Mouse (Mus musculus) limb, embryonic 10.5 days (tissue): ENCODE measurements around the gene Slc17a2. TPM values are rescaled to one million over a fixed set of nuclear protein-coding genes. Genes with fewer than 3 reads are reported as not detected.

Experiments
- DNase-seq: peaks from one replicate; pipeline ENCODE4 v3.0.0-alpha.2; 2017; ENCODE audit warnings: low spot score
- H3K27ac ChIP-seq: fragments of 300-500 bp; sonication (generic); 2 replicates; pipeline ENCODE4 v1.5.1; 2016; ENCODE audit warnings: mild to moderate bottlenecking
- H3K27me3 ChIP-seq: fragments of 300-500 bp; sonication (generic); 2 replicates; pipeline ENCODE4 v1.6.1; 2016; ENCODE audit warnings: low read depth, mild to moderate bottlenecking; ENCODE audit not compliant: poor library complexity, severe bottlenecking
- H3K36me3 ChIP-seq: fragments of 300-500 bp; sonication (generic); 2 replicates; pipeline ENCODE4 v1.6.1; 2016; ENCODE audit warnings: mild to moderate bottlenecking, moderate library complexity
- H3K4me1 ChIP-seq: fragments of 300-500 bp; sonication (generic); 2 replicates; pipeline ENCODE4 v1.6.1; 2016
- H3K4me3 ChIP-seq: fragments of 300-500 bp; sonication (generic); 2 replicates; pipeline ENCODE4 v1.5.1; 2016; ENCODE audit warnings: mild to moderate bottlenecking, moderate library complexity
- H3K9me3 ChIP-seq: fragments of 300-500 bp; sonication (generic); replicated peaks from 2 replicates; pipeline ENCODE4 v1.6.1; 2016; ENCODE audit warnings: mild to moderate bottlenecking
- WGBS: fragments of 180-500 bp; shearing (Covaris S2); methylation state at CpG from one replicate; pipeline ENCODE4 v1.1.7; 2016; 5-methylcytosine and 5-hydroxymethylcytosine counted together
- polyA plus RNA-seq: library from polyadenylated mRNA; unstranded; fragments of >200 nt; fragmentation: Nextera tagmentation; extraction: Ambion mirVana; gene quantifications from 2 replicates; pipeline ENCODE4 v1.2.1, GENCODE M21; 2016

The Slc17a2 gene
- polyA plus RNA-seq, 1 experiment from 2014 or later, result not detected

DNA sequence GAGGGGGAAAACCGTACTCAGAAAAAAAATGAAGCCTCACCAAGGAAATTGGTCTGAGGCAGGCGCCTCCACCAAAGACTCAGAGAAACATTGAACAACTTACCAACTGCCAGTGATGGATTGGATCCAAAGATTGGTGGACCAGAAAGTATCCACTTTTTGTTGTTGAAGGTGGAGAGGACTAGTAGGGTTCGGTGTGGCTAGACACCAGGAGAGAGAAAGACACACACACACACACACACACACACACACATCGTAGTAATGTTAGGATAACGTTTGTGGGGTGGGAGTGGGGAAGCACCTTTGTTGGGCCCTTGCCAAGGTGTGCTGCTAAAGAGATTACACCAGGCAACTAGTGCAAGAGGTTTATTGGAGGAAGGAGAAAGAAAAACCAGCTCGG is 60.2 kb downstream of the Slc17a2 start:
- no peaks in the 10 kb centered on the region for H3K27me3 ChIP-seq
- H3K9me3 ChIP-seq, result no peaks in the 10 kb centered on the region
- no peaks in the 10 kb centered on the region for H3K36me3 ChIP-seq
- no peak overlapping the region for H3K4me3 ChIP-seq
- 92% methylated on average over 6 of the region's 6 CpGs for WGBS
- 0 out of 2 replicates have a peak, but pooled peaks cover 5% of the 10 kb centered on the region for H3K4me1 ChIP-seq
- no peak for DNase-seq
- no peak overlapping the region for H3K27ac ChIP-seq

DNA sequence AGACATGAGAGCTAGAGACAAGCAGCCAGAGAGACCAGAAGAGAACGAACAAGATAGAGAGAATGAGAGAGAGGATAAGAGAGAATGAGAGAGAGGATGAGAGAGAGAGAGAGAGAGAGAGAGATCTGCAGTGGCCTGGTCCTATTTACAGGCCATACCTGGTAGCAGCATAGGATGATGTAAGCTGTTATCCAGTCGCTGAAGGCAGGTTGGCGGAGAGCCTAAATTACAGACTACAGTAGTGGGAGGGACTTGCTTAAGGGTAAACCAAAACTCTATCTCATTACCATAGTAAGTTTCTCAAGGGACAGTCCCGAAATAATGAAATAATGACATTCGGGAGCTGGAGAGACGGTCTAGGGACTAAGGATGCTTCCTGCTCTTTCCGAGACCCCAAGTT is 60.6 kb downstream of the Slc17a2 start, which contains the start of gene Slc17a1:
Gene Slc17a1, plus strand, starts transcription at position 346 of the 400 bp plus-strand sequence.
- Histone ChIP-seq H3K4me1 (0 out of 2 replicates have a peak, but pooled peaks cover 5% of the 10 kb centered on the region), H3K9me3 (no peaks in the 10 kb centered on the region), H3K4me3 (no peak within 1 kb of the TSS), H3K27me3 (no peaks in the 10 kb centered on the region), H3K27ac (no peak within 1 kb of the TSS), H3K36me3 (no peaks in the 10 kb centered on the region)
- no peak for DNase-seq
- WGBS, result 90% methylated on average over 7 of the region's 7 CpGs

DNA sequence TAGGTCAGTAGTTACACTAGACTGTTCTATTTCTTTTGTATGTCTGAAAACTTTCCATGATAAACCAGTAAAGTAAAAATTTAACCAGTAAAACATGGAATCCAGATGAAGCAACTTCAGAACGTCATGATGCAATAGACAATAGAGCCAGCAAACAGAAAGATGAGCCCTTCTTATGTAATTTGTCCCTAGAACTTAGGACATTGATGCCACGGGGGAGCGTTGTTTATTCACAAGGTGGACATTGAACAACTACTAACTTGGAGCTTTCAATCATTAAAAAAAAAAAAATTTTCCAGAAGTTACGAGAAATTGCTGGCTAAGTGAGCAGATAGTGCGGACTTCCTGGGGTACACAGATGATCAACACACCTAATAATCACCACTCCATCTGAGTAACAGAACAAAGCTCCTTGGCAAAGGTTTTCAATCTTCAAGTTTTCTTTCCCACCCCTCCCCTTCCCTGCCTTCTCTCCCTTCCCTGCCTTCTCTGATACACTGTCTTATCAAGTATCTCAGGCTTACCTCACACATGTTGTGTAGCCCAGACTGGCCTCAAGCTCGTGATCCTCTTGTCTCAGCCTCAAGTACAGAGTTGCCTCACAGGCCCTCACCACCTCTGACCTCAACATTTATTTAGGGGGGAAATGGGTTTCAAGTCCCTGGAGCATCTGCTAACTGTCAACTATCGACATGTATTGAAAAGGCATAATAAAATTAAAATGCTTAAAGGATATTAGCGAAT is 62.2 kb downstream of the Slc17a2 start:
- H3K4me1 ChIP-seq, result 0 out of 2 replicates have a peak, but pooled peaks cover 5% of the 10 kb centered on the region
- no peaks in the 10 kb centered on the region for H3K9me3 ChIP-seq
- no peaks in the 10 kb centered on the region for H3K36me3 ChIP-seq
- no peak overlapping the region for H3K27ac ChIP-seq
- H3K4me3 ChIP-seq, result no peak overlapping the region
- WGBS, result 84% methylated on average over 8 of the region's 8 CpGs
- no peaks in the 10 kb centered on the region for H3K27me3 ChIP-seq
- no peak for DNase-seq

DNA sequence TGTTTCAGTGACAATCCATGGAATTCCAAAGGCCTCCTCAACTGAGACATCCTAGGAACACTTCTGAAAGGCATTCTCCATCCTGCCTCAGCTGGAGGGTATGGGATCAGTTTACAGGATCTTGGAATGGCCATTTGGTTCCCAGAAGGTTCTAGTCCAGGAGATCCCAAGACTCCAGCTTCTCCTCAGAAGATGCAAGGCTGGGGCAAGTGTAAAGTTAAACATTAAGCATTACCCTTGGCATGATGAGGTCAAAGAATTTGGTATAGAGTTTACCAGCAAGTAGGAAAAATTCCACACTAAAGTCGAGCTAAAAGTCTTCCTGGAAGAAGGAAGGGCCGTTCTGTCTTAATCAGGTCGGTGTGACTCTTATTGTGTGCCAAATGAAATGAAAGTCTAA is 63.2 kb downstream of the Slc17a2 start:
- Histone ChIP-seq H3K9me3 (no peaks in the 10 kb centered on the region), H3K27ac (no peak overlapping the region), H3K36me3 (no peaks in the 10 kb centered on the region), H3K4me1 (0 out of 2 replicates have a peak, but pooled peaks cover 5% of the 10 kb centered on the region), H3K4me3 (no peak overlapping the region), H3K27me3 (no peaks in the 10 kb centered on the region)
- DNase-seq, result no peak
- 87% methylated on average over 3 of the region's 3 CpGs for WGBS

DNA sequence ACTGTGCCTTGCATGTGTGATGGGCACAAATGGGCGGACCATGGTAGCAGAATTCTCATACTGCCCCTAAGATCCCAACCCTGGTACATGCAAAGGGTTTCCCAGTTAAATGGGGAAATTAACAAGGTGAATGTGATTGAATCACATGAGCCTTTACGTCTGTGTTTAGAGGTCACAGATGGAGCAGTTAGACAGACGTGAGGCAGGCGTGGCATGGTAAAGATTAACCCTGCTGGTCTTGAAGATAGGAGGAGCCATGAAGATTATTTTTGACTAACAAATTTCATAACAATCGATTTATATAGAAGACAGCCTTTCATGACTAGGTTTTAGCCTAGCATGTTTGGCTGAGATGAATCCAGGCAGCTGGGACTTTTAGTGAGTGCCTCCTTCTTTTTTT is 66.3 kb downstream of the Slc17a2 start:
- no peak overlapping the region for H3K27ac ChIP-seq
- no peak for DNase-seq
- 80% methylated on average over 5 of the region's 5 CpGs for WGBS
- H3K27me3 ChIP-seq, result no peaks in the 10 kb centered on the region
- no peaks in the 10 kb centered on the region for H3K9me3 ChIP-seq
- H3K4me3 ChIP-seq, result no peak overlapping the region
- H3K4me1 ChIP-seq, result no peaks in the 10 kb centered on the region
- no peaks in the 10 kb centered on the region for H3K36me3 ChIP-seq

Other genes with a start within 250 kb of the Slc17a2 start
- gene Hist1h3e, start 244.6 kb upstream of the Slc17a2 start, polyA plus RNA-seq, result 5.6 and 7.8 TPM in 2 replicates
- 109 and 113 TPM in 2 replicates for gene Hist1h2ae, start 235.8 kb upstream of the Slc17a2 start, polyA plus RNA-seq
- 7.3 and 8.1 TPM in 2 replicates for gene Hist1h2bg, start 235.6 kb upstream of the Slc17a2 start, polyA plus RNA-seq
- 2.4 and 3.5 TPM in 2 replicates for gene Hist1h2bf, start 232.8 kb upstream of the Slc17a2 start, polyA plus RNA-seq
- 1.3 and 3.9 TPM in 2 replicates for gene Hist1h2ad, start 232.6 kb upstream of the Slc17a2 start, polyA plus RNA-seq
- gene Hist1h3d, start 231.2 kb upstream of the Slc17a2 start, polyA plus RNA-seq, result 7.7 and 9.6 TPM in 2 replicates
- gene Hist1h4d, start 225.4 kb upstream of the Slc17a2 start, polyA plus RNA-seq, result 109 and 120 TPM in 2 replicates
- gene Hist1h2be, start 185.9 kb upstream of the Slc17a2 start, polyA plus RNA-seq, result 2.3 and 4.2 TPM in 2 replicates
- 19.6 and 20.6 TPM in 2 replicates for gene Hist1h1e, start 184.4 kb upstream of the Slc17a2 start, polyA plus RNA-seq
- 0.60 and 0.98 TPM in 2 replicates for gene Hist1h2ac, start 123.0 kb upstream of the Slc17a2 start, polyA plus RNA-seq
- 16.9 and 17.0 TPM in 2 replicates for gene Hist1h2bc, start 122.8 kb upstream of the Slc17a2 start, polyA plus RNA-seq
- 0.26 TPM in 1 of 2 replicates, not detected in the other for gene Hist1h1t, start 111.2 kb upstream of the Slc17a2 start, polyA plus RNA-seq
- gene Hist1h4c, start 108.5 kb upstream of the Slc17a2 start, polyA plus RNA-seq, result 6.4 and 6.5 TPM in 2 replicates
- 1.6 and 2.0 TPM in 2 replicates for gene Hfe, start 96.1 kb upstream of the Slc17a2 start, polyA plus RNA-seq
- 8.6 and 11.8 TPM in 2 replicates for gene Hist1h1c, start 68.2 kb upstream of the Slc17a2 start, polyA plus RNA-seq
- gene Hist1h3c, start 61.4 kb upstream of the Slc17a2 start, polyA plus RNA-seq, result 9.6 TPM in 2 replicates
- gene Hist1h2bb, start 60.3 kb upstream of the Slc17a2 start, polyA plus RNA-seq, result 3.5 and 3.7 TPM in 2 replicates
- gene Hist1h2ab, start 55.9 kb upstream of the Slc17a2 start, polyA plus RNA-seq, result 55.9 and 60.6 TPM in 2 replicates
- gene Hist1h3b, start 54.7 kb upstream of the Slc17a2 start, polyA plus RNA-seq, result 6.3 and 9.7 TPM in 2 replicates
- gene Hist1h4b, start 50.0 kb upstream of the Slc17a2 start, polyA plus RNA-seq, result 4.4 and 5.9 TPM in 2 replicates
- gene Hist1h4a, start 45.8 kb upstream of the Slc17a2 start, polyA plus RNA-seq, result 0.51 and 0.62 TPM in 2 replicates
- 3.0 and 5.3 TPM in 2 replicates for gene Hist1h3a, start 44.6 kb upstream of the Slc17a2 start, polyA plus RNA-seq
- gene Hist1h1a, start 43.3 kb upstream of the Slc17a2 start, polyA plus RNA-seq, result 2.1 and 4.0 TPM in 2 replicates
- gene Trim38, start 37.1 kb upstream of the Slc17a2 start, polyA plus RNA-seq, result not detected in 2 replicates
- gene Slc17a3, start 32.4 kb downstream of the Slc17a2 start, polyA plus RNA-seq, result not detected in 2 replicates
- not detected in 2 replicates for gene Slc17a1, start 60.8 kb downstream of the Slc17a2 start, polyA plus RNA-seq
- not detected in 2 replicates for gene Slc17a4, start 108.0 kb downstream of the Slc17a2 start, polyA plus RNA-seq
- gene Hist1h2ba, start 127.2 kb downstream of the Slc17a2 start, polyA plus RNA-seq, result not detected in 2 replicates
- gene Hist1h2aa, start 127.5 kb downstream of the Slc17a2 start, polyA plus RNA-seq, result not detected in 2 replicates
- not detected in 2 replicates for gene Scgn, start 184.2 kb downstream of the Slc17a2 start, polyA plus RNA-seq